Mouse (Mus musculus): ENCODE measurements around the gene Il31. TPM values are rescaled to one million over a fixed set of nuclear protein-coding genes. Genes with fewer than 3 reads are reported as not detected.

Il31 gene
- total and polyA plus RNA-seq, 2 experiments from 2014 or later, result not detected

GRCm38 (mm10) chr5:123473817-123474216 lies 15.5 kb downstream of the Il31 start:
- H3K4me2 ChIP-seq (ENCODE audit: low read depth, low read length), result no peak overlapping the region
- H3K27ac ChIP-seq (ENCODE audit: low read depth), result no peak overlapping the region
- DNase-seq (ENCODE audit: low spot score) (no peak), ATAC-seq (ENCODE audit: insufficient read depth, low read depth) (no peak)
- no peak overlapping the region for H3K9ac ChIP-seq (replicated peaks; ENCODE audit: low read depth, low read length)
- H3K27me3 ChIP-seq (ENCODE audit: control insufficient read depth, insufficient read depth, low read length), result no peaks in the 10 kb centered on the region
- no peaks in the 10 kb centered on the region for H3K9me3 ChIP-seq (replicated peaks; ENCODE audit: control insufficient read depth, low read length)
- no peaks in the 10 kb centered on the region for H3K36me3 ChIP-seq (replicated peaks; ENCODE audit: control insufficient read depth, insufficient read depth, low read length)
- H3K4me1 ChIP-seq (ENCODE audit: control insufficient read depth, insufficient read depth), result peaks cover 6% of the 10 kb centered on the region; the same call in 1 of the 2 replicates
- H3K4me3 ChIP-seq (ENCODE audit: low read depth, low read length), result no peak overlapping the region
- WGBS, result 82% methylated on average over 5 of the region's 5 CpGs
- no peak for TF ChIP-seq EP300 (IDR thresholded peaks at IDR 0.05; ENCODE audit: low read depth)
- no peak for TF ChIP-seq CTCF (IDR thresholded peaks at IDR 0.05; ENCODE audit: low read depth)

GRCm38 (mm10) chr5:123470784-123471400 lies 18.4 kb downstream of the Il31 start:
- H3K9ac ChIP-seq (replicated peaks; ENCODE audit: low read depth, low read length), result 0 out of 2 replicates have a peak overlapping the region, but pooled peaks have one; percentile 37

DNA sequence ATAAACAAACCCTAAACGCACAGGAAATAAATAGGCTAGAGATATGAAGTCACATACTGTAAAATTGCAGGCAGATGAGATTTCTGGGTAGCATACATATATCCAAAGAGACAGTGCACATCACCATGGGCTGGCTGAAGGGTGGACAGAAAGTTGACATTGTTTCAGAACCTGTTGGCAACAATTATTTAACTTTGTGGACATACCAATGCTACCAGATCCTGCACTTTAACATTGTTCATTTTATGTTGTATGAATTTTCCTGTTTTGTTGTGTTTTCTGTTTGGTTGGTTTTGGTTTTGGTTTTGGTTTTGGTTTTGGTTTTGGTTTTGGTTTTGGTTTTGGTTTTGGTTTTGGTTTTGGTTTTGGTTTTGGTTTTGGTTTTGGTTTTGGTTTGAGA lies 24.7 kb downstream of the Il31 start:
- no peaks in the 10 kb centered on the region; the same call in 1 of the 2 replicates for H3K9me3 ChIP-seq (replicated peaks; ENCODE audit: control insufficient read depth, low read length)
- DNase-seq (ENCODE audit: low spot score), result no peak
- no peaks in the 10 kb centered on the region for H3K4me1 ChIP-seq (ENCODE audit: control insufficient read depth, insufficient read depth)
- H3K36me3 ChIP-seq (replicated peaks; ENCODE audit: control insufficient read depth, insufficient read depth, low read length), result no peaks in the 10 kb centered on the region
- H3K27me3 ChIP-seq (ENCODE audit: control insufficient read depth, insufficient read depth, low read length), result no peaks in the 10 kb centered on the region
- TF ChIP-seq EP300 (IDR thresholded peaks at IDR 0.05; ENCODE audit: low read depth) (no peak), CTCF (IDR thresholded peaks at IDR 0.05; ENCODE audit: low read depth) (no peak)
- no peak overlapping the region for H3K27ac ChIP-seq (ENCODE audit: low read depth)
- no peak overlapping the region for H3K9ac ChIP-seq (replicated peaks; ENCODE audit: low read depth, low read length)
- no peak for ATAC-seq (ENCODE audit: insufficient read depth, low read depth)
- no peak overlapping the region for H3K4me3 ChIP-seq (ENCODE audit: low read depth, low read length)
- 83% methylated on average over 1 of the region's 1 CpGs for WGBS
- no peak overlapping the region for H3K4me2 ChIP-seq (ENCODE audit: low read depth, low read length)

More at GRCm38 (mm10) chr5:123470784-123471400, 18.4 kb downstream of the Il31 start:
- Histone ChIP-seq H3K9me3 (replicated peaks; ENCODE audit: control insufficient read depth, low read length) (no peaks in the 10 kb centered on the region), H3K4me3 (ENCODE audit: low read depth, low read length) (peak overlapping the region; percentile 17; the same call in 1 of the 2 replicates), H3K27me3 (ENCODE audit: control insufficient read depth, insufficient read depth, low read length) (no peaks in the 10 kb centered on the region), H3K4me1 (ENCODE audit: control insufficient read depth, insufficient read depth) (peaks cover 6% of the 10 kb centered on the region; the same call in 1 of the 2 replicates), H3K36me3 (replicated peaks; ENCODE audit: control insufficient read depth, insufficient read depth, low read length) (no peaks in the 10 kb centered on the region), H3K4me2 (ENCODE audit: low read depth, low read length) (peak overlapping the region; percentile 56), H3K27ac (ENCODE audit: low read depth) (no peak overlapping the region)
- ATAC-seq (ENCODE audit: insufficient read depth, low read depth) (no peak), DNase-seq (ENCODE audit: low spot score) (no peak)
- no peak for TF ChIP-seq EP300 (IDR thresholded peaks at IDR 0.05; ENCODE audit: low read depth)
- TF ChIP-seq CTCF (IDR thresholded peaks at IDR 0.05; ENCODE audit: low read depth), result no peak
- WGBS, result 11% methylated on average over 10 of the region's 10 CpGs

- TF ChIP-seq CTCF (IDR thresholded peaks at IDR 0.05; ENCODE audit: low read depth), result no peak
- no peak for TF ChIP-seq EP300 (IDR thresholded peaks at IDR 0.05; ENCODE audit: low read depth)
- DNase-seq (ENCODE audit: low spot score), result no peak
These were observed 27.9 kb downstream of the Il31 start for GRCm38 (mm10) chr5:123461420-123461819.

GRCm38 (mm10) chr5:123451886-123452285 lies 37.4 kb downstream of the Il31 start:
- TF ChIP-seq CTCF (IDR thresholded peaks at IDR 0.05; ENCODE audit: low read depth), result no peak
- TF ChIP-seq EP300 (IDR thresholded peaks at IDR 0.05; ENCODE audit: low read depth), result no peak
- 88% methylated on average over 7 of the region's 7 CpGs for WGBS
- ATAC-seq (ENCODE audit: insufficient read depth, low read depth), result no peak

More at GRCm38 (mm10) chr5:123461420-123461819, 27.9 kb downstream of the Il31 start:
- H3K27me3 ChIP-seq (ENCODE audit: control insufficient read depth, insufficient read depth, low read length), result no peaks in the 10 kb centered on the region
- H3K4me2 ChIP-seq (ENCODE audit: low read depth, low read length), result no peak overlapping the region
- H3K9me3 ChIP-seq (replicated peaks; ENCODE audit: control insufficient read depth, low read length), result no peaks in the 10 kb centered on the region; the same call in 1 of the 2 replicates
- no peak overlapping the region for H3K27ac ChIP-seq (ENCODE audit: low read depth)
- no peaks in the 10 kb centered on the region for H3K4me1 ChIP-seq (ENCODE audit: control insufficient read depth, insufficient read depth)
- peaks cover 10% of the 10 kb centered on the region for H3K36me3 ChIP-seq (replicated peaks; ENCODE audit: control insufficient read depth, insufficient read depth, low read length)
- no peak overlapping the region for H3K9ac ChIP-seq (replicated peaks; ENCODE audit: low read depth, low read length)
- no peak for ATAC-seq (ENCODE audit: insufficient read depth, low read depth)
- H3K4me3 ChIP-seq (ENCODE audit: low read depth, low read length), result no peak overlapping the region
- WGBS, result 38% methylated on average over 5 of the region's 5 CpGs

More at GRCm38 (mm10) chr5:123451886-123452285, 37.4 kb downstream of the Il31 start:
- H3K27ac ChIP-seq (ENCODE audit: low read depth), result no peak overlapping the region
- no peak overlapping the region for H3K4me3 ChIP-seq (ENCODE audit: low read depth, low read length)
- no peak overlapping the region for H3K4me2 ChIP-seq (ENCODE audit: low read depth, low read length)
- H3K9me3 ChIP-seq (replicated peaks; ENCODE audit: control insufficient read depth, low read length), result no peaks in the 10 kb centered on the region
- H3K9ac ChIP-seq (replicated peaks; ENCODE audit: low read depth, low read length), result no peak overlapping the region
- H3K36me3 ChIP-seq (replicated peaks; ENCODE audit: control insufficient read depth, insufficient read depth, low read length), result peaks cover 76% of the 10 kb centered on the region
- no peaks in the 10 kb centered on the region for H3K4me1 ChIP-seq (ENCODE audit: control insufficient read depth, insufficient read depth)
- DNase-seq (ENCODE audit: low spot score), result no peak
- H3K27me3 ChIP-seq (ENCODE audit: control insufficient read depth, insufficient read depth, low read length), result no peaks in the 10 kb centered on the region
